Mouse (Mus musculus) c-Kit-negative CD71-positive TER-119-positive erythroid progenitor cells, embryonic 14.5 days (primary cell): ENCODE data around the gene Bcas3.

ENCODE experiments used
- DNase-seq: peaks from one replicate; pipeline ENCODE4 v3.0.0-alpha.2; 2013; ENCODE audit warnings: low read depth, low spot score

The Bcas3 gene

DNA sequence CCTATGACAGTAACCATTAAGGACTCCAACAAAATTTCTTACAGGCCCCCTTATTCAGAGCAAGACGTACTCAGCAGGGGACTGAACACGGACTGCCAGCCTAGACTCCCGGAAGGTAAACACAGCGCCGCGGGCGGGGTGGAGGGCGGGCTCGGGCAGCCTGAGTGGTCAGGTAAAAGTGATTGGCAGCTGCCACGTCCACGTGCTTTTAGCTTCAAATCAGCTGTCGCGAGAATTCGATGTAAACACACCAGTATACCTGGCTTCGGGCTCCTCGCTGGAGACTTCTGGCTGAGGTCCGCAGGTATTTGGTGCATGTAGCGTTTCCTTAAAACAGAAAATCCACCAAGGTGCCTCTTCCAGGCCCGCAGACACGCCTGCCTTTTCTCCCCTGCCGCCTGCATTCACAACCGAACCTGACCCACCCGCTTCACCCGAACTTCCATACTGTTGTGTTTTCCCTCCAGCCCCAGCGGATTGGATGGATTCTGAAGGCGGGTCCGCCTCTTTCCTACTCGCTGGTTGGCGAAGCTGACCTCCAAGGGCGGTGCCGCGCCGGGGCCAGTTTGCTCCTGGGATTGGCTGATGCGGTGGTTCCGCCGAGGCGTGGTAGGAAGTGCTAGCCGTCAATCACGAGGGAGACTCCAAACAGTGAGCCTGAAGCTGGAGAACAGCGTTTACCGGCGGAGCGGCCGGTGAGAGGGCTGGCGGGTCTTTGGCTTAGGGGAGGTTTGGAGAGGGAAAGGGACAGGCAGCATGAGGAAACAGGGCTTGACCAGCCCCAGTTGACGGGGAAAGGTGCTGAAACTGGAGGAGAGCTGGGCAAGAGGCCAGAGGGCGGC is at the start of gene Bcas3:
Bcas3 (plus strand) TSS at position 629 of the 842 bp plus-strand sequence.
- peak; percentile 98 for DNase-seq

DNA sequence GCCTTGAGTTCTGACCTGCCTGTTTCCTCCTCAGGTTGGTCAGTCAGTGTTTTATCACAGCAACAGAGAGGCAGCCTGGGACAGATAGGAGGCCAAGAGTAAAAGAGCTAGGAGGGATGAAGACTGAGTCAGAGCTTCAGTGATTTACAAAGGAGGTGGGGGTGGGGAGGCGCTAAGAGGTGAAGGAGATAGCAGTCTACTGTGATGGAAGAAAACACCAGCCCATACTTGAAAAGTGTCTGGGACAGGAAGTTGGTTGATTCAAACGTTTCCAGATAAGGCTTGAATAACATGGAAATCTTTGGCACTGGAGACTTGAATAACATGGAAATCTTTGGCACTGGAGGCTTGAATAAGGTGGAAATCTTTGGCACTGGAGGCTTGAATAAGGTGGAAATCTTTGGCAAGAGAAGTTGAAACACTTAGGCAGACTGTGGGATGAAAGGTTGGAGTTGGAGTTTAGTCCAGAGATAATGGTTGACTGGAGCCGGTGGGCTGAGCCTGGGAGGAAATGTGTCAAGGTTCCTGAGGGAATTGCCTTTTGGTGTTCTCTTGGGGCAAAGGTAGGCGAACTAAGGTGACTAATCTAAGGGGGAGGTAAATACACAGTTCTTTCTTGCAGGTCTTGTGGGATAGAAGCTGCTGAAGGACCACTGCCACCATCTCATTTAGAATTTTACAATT is 46.2 kb upstream of the Bcas3 start:
- no peak for DNase-seq

DNA sequence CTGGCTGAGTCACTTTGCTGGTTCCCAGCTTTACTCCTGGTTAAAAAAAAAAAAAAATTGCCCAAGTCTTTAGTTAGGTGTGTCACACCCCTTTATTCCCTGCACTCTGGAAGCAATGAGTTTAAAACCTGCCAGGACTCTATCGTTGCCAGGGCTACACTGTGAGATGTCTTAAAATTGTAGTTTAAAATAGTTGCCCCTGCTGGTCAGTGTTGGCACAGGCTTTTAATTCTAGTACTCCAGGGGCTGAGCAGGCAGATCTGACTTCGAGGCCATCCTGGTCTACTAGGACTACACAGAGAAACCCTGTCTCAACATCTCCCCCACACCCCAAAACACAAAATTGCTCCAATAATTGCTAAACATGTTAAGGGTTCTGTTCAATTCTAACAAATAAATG is 44.2 kb upstream of the Bcas3 start:
- no peak for DNase-seq

DNA sequence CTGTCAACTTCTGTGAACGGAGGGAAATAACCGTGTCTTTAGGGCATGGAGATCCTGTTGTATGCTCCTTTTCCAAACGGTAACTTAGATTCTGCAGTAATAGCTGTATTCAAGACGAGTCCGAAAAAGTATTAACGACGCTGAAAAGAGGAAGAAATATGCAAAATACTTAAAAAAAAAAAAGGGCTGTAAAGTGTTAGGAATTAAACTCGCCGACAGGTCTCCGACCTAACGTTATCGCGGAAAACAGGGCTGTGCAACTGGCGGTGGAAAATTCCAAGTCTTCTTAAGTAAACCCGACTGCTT is 42.6 kb upstream of the Bcas3 start:
- DNase-seq: peak; percentile 41

DNA sequence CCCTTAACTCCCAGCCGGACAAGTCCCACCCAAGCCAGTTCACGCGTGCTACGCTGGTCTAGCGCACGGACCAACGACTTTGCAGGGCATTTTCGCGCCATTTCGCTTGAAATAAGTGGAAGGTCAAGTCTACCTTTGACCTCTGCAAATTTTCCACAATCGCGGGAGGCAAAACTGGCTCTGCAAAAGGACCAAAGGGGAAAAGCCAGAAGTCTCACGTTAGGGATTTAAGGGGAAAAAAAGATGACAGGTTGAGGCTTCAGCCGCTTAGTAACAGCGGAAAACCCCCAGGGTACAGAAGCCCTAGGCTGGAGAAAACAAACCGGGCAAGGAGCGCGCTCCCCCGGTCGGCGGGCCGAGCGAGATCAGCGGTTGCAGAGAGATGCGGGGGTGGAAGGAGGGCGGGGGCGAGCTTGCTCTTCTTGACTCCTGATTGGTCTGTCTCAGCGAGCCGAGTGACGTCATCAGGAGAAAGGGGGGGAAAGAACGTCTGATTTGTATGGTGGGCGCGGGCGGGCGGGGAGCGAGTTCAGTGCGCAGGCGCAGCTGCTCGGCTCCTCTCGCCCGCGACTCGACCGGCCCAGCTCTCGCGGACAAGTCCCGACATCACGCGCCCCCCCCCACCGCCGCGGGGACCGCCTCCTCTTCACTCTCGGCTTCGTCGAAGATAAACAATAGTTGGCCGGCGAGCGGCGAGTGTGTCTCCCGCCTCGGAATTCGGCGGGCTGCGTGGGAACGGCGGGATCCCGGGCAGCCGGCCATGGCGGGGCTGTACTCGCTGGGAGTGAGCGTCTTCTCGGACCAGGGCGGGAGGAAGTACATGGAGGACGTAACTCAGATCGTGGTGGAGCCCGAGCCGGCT is 42.0 kb upstream of the Bcas3 start, which contains the start of gene Ppm1d:
Ppm1d (plus strand) TSS at position 532 of the 862 bp plus-strand sequence.
- peak; percentile 99 for DNase-seq

- peak; percentile 63 for DNase-seq
These were observed 41.1 kb upstream of the Bcas3 start for GRCm38 (mm10) chr11:85311645-85312490.

DNA sequence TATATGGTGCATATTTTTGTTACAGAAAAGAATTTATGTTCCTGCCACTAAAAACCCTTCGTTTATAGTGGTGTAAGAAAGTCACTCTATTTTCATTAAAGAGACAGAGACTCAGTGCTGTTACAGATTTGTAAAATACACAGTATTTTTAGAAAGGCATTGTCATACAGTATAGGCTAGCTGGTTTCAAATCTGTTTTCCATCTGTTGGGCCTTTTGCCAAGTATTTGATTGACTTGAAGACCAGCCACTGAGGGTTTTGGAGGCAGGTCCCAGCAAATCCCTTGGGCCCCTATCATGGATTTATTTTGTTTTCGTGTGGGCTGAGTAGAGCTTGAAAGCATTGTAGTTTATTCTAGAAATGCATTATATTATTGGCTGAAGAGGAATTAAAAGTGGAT is 40.1 kb upstream of the Bcas3 start:
- no peak for DNase-seq

- DNase-seq: no peak
These were observed 39.6 kb upstream of the Bcas3 start for GRCm38 (mm10) chr11:85313361-85313760.

GRCm38 (mm10) chr11:85323567-85324330 is 29.2 kb upstream of the Bcas3 start:
- no peak for DNase-seq

DNA sequence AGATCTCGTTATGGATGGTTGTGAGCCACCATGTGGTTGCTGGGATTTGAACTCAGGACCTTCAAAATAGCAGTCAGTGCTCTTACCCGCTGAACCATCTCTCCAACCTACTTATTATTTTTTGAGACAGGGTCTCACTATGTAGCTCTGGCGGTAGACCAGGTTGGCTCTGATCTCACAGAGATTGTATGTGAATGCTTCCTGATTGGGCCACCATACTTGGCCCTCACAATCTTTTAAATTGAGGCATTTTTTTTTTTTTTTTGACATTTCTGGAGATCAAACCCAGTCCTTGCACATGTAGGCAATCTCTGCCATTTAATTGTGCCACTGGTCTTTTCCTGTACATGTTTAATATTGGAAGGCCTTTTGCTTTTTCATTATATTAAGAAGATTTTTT is 24.2 kb upstream of the Bcas3 start:
- DNase-seq: no peak

DNA sequence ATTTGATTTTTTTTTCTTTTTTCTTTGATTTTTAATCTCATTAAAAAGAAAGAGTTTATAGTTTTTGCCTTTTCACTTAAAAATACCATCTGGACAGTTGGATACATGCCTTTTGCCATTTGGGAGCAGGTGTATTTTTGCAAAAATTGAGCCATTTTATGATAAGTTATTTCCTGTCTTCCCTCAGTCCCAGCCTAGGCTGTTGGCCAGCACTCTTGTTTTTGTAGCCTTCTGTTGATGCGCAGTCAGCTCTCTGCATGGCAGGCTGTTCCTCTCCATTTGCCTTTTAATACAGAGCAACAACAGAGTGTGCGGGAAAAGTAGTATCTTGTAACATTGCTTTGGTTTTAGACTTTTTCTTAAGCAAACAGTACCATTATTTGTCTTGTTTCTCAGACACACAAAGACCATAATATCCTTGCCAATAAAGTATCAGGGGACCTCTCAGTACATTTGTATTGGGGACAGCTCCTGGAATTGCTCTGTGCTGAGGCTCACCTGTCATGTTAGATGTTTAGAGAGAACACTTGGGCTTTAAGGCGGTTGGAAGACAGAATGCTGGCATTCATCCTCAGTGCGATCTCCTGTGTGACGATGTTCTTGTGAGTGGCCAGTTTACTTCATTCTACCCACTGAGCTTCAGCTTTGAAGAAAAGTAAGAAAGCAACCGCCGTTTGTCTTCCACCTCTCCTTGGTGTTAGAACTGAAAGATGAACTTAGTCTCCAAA is 23.6 kb upstream of the Bcas3 start:
- DNase-seq: no peak

- DNase-seq: no peak
These were observed 18.2 kb upstream of the Bcas3 start for GRCm38 (mm10) chr11:85334778-85335177.

GRCm38 (mm10) chr11:85339173-85339831 is 13.7 kb upstream of the Bcas3 start:
- DNase-seq: peak; percentile 84

DNA sequence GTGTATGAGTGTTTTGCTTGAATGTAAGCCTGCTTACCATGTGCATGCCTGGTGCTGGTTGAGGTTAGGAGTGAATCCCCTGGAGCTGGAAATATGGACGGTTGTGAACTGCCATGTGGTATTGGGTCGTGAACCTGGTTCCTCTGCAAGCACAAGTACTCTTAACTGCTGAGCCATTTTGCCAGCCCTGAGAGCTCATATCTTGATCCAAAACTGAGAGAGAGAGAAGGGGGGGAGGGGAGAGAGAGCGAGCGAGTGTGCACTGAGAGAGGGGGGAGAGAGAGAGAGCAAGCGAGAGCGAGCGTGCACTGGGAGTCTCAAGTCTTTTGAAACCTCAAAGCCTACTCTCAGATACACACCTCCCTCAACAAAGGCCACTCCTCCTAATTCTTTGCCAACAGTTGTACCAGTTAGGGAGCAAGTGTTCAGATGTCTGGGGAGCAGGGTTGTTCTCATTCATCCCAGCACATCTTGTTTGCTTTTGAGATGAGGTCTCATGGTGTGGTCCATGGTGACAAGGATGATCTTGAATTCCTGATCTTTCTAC is 12.8 kb upstream of the Bcas3 start:
- DNase-seq: peak; percentile 54

GRCm38 (mm10) chr11:85353819-85354218 is 852 bp downstream of the Bcas3 start:
- DNase-seq: no peak

GRCm38 (mm10) chr11:85359641-85360040 is 6.7 kb downstream of the Bcas3 start:
- DNase-seq: no peak

DNA sequence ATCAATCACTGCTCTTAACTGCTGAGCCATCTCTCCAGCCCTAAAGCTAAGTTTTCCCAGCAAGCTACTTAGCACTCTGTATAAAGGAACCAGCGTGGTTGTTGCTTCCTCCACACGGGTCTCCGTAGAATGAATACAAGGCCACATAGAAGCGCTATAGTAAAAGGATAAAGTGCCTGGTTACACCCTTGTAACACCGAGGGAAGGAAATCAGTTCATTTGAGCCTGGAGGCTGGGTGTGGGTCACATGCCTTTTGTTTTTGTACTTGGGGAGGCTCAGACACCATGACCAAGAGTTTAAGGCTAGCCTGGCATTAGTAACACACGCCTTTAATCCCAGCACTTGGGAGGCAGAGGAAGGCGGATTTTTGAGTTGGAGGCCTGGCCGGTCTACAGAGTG is 8.7 kb downstream of the Bcas3 start:
- no peak for DNase-seq

GRCm38 (mm10) chr11:85366168-85366567 is 13.2 kb downstream of the Bcas3 start:
- DNase-seq: no peak

DNA sequence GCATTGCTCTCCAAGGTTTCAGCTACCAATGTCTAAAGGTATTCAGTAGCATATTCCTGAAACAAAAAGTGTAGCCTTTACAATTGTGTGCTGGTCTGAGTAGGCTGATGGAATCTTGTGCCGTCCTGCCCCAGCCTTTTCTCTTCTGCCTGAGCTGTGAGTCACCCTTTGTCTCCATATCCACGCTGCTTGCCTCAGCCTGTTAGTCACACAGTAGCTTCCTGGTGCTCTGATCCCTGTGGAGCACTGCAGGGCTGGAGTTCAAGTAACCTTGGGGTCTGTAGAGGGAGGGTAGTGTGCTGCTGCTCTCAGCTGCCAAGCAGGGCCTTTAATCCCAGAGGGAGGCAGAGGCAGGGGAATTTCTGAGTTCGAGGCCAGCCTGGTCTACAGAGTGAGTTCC is 14.9 kb downstream of the Bcas3 start:
- no peak for DNase-seq
